Mouse (Mus musculus) adrenal gland, adult 18-20 months (tissue): ENCODE data around the gene Cpeb1. TPM values are rescaled to one million over a fixed set of nuclear protein-coding genes. Genes with fewer than 3 reads are reported as not detected.
"Not testable (repeated sequence)": the region's sequence is repeated elsewhere in the genome, so short reads cannot be mapped to it uniquely, and the experiment has no call there.

ENCODE experiments used
- DNase-seq, 2 experiments: peaks; one replicate each; pipeline ENCODE4 v3.0.0; 2021 to 2022; ENCODE audit warnings: low spot score in 2 of 2
- long read RNA-seq, 2 experiments: library from polyadenylated mRNA; stranded (forward); transcript quantifications; one replicate each; pipeline ENCODE4 v2.0.0; 2021
- total RNA-seq, 2 experiments: library from RNA; stranded (reverse); gene quantifications; 1 replicate in 1 of 2; 2 replicates in 1 of 2; pipeline ENCODE4 v1.2.3; 2021

The Cpeb1 gene
- 10 to 100 TPM; 35.5 to 38.4 TPM for total RNA-seq
- long read RNA-seq, experiment 1, partial matches to known transcripts: 2 of 15 reads
- long read RNA-seq, experiment 1, other reads (novel, unspliced or antisense): 12 of 15 reads
- long read RNA-seq, experiment 2, partial matches to known transcripts: 9 of 25 reads
- long read RNA-seq, experiment 2, other reads (novel, unspliced or antisense): 15 of 25 reads

- DNase-seq: peak; percentile 64 to 65
Observed at GRCm38 (mm10) chr7:81455155-81455651, at the start of gene Cpeb1. Gene Cpeb1 (minus strand): TSS chr7:81455465.

GRCm38 (mm10) chr7:81501050-81501449 is 45.8 kb upstream of the Cpeb1 start:
- no peak for DNase-seq

- no peak for DNase-seq
Observed at GRCm38 (mm10) chr7:81498181-81498580, 42.9 kb upstream of the Cpeb1 start, which contains the start of gene BC048679. Gene BC048679 (minus strand): TSS chr7:81498281.

GRCm38 (mm10) chr7:81497171-81497570 is 41.9 kb upstream of the Cpeb1 start:
- DNase-seq: no peak

GRCm38 (mm10) chr7:81493331-81494021 is 38.2 kb upstream of the Cpeb1 start, which contains the start of gene Ap3b2:
Gene Ap3b2 (minus strand): TSS chr7:81493925.
- peak; percentile 63 to 65 for DNase-seq

- no peak for DNase-seq
Observed at GRCm38 (mm10) chr7:81492628-81493027, 37.4 kb upstream of the Cpeb1 start.

GRCm38 (mm10) chr7:81489649-81490048 is 34.4 kb upstream of the Cpeb1 start:
- no peak for DNase-seq

- DNase-seq: no peak
Observed at GRCm38 (mm10) chr7:81480800-81481199, 25.5 kb upstream of the Cpeb1 start.

GRCm38 (mm10) chr7:81479531-81480090 is 24.3 kb upstream of the Cpeb1 start:
- no peak for DNase-seq

GRCm38 (mm10) chr7:81478261-81478660 is 23.0 kb upstream of the Cpeb1 start:
- DNase-seq: not testable (repeated sequence)

- DNase-seq: no peak
Observed at GRCm38 (mm10) chr7:81476833-81477232, 21.6 kb upstream of the Cpeb1 start.

- no peak for DNase-seq
Observed at GRCm38 (mm10) chr7:81475221-81475620, 20.0 kb upstream of the Cpeb1 start.

- no peak for DNase-seq
Observed at GRCm38 (mm10) chr7:81464906-81465450, 9.7 kb upstream of the Cpeb1 start.

GRCm38 (mm10) chr7:81464116-81464515 is 8.9 kb upstream of the Cpeb1 start:
- DNase-seq: peak in 1 of 2 experiments; percentile 12

- DNase-seq: no peak
Observed at GRCm38 (mm10) chr7:81462815-81463214, 7.5 kb upstream of the Cpeb1 start.

- DNase-seq: peak; percentile 69 to 76
Observed at GRCm38 (mm10) chr7:81454331-81455039, 780 bp downstream of the Cpeb1 start.

- DNase-seq: peak; percentile 54 to 64
Observed at GRCm38 (mm10) chr7:81453443-81454274, 1.6 kb downstream of the Cpeb1 start.

- peak; percentile 45 to 53 for DNase-seq
Observed at GRCm38 (mm10) chr7:81452971-81453441, 2.3 kb downstream of the Cpeb1 start.

GRCm38 (mm10) chr7:81398957-81399356 is 56.3 kb downstream of the Cpeb1 start:
- DNase-seq: no peak

GRCm38 (mm10) chr7:81379363-81379762 is 75.9 kb downstream of the Cpeb1 start:
- no peak for DNase-seq
